Mouse (Mus musculus) stomach, postnatal 0 days (tissue): Measurements from ENCODE around the gene Bglap3.

Source experiments
- CTCF ChIP-seq: IDR thresholded peaks from 2 replicates; pipeline ENCODE4 v1.5.1; 2016; ENCODE audit warnings: antibody characterized with exemption, low read depth, mild to moderate bottlenecking, moderate library complexity
- EP300 ChIP-seq: optimal IDR thresholded peaks from 2 replicates; pipeline ENCODE3; 2016; ENCODE audit warnings: antibody characterized with exemption

GRCm38 (mm10) chr3:88409741-88410644 is 37.5 kb upstream of the Bglap3 start, which contains the start of gene Pmf1:
- TF ChIP-seq CTCF (peak; percentile 1; the same call in 1 of the 2 replicates), EP300 (peak; percentile 79)
